Mouse (Mus musculus): ENCODE results near the gene Fam32a. TPM values are rescaled to one million over a fixed set of nuclear protein-coding genes. Genes with fewer than 3 reads are reported as not detected.
A peak's percentile ranks its signal among the peaks of the same experiment; 100 is the strongest.

Fam32a gene
- total RNA-seq, 2 experiments from 2014 or later: 50.5 to 53.2 TPM

GRCm38 (mm10) chr8:72222656-72223055 is 3.1 kb downstream of the Fam32a start:
- intact Hi-C loops (cut with DNase I): no loop called here
- DNase-seq (ENCODE audit: low spot score in 2 of 2): no peak

- intact Hi-C loops (cut with DNase I): loop anchor here (10.0 kb wide), 1 partner anchor 65 kb away; no protein-coding TSS in a partner anchor
These were observed 20.2 kb downstream of the Fam32a start, which contains the start of gene Ap1m1 for GRCm38 (mm10) chr8:72239499-72240402. Gene Ap1m1 (plus strand): TSS chr8:72240018.

GRCm38 (mm10) chr8:72240403-72240763 is 20.9 kb downstream of the Fam32a start:
- intact Hi-C loops (cut with DNase I): loop anchor here (10.0 kb wide), 1 partner anchor 66 kb away; no protein-coding TSS in a partner anchor

More at GRCm38 (mm10) chr8:72239499-72240402, 20.2 kb downstream of the Fam32a start, which contains the start of gene Ap1m1:
- DNase-seq (ENCODE audit: low spot score in 2 of 2): peak; percentile 97 to 98

GRCm38 (mm10) chr8:72240951-72241350 is 21.4 kb downstream of the Fam32a start:
- intact Hi-C loops (cut with DNase I): loop anchor here (10.0 kb wide), 1 partner anchor 66 kb away; no protein-coding TSS in a partner anchor
- DNase-seq (ENCODE audit: low spot score in 2 of 2): no peak

More at GRCm38 (mm10) chr8:72240403-72240763, 20.9 kb downstream of the Fam32a start:
- DNase-seq (ENCODE audit: low spot score in 2 of 2): no peak

- intact Hi-C loops (cut with DNase I): loop anchor here (10.0 kb wide), 1 partner anchor 67 kb away; no protein-coding TSS in a partner anchor
- DNase-seq (ENCODE audit: low spot score in 2 of 2): no peak
These were observed 22.7 kb downstream of the Fam32a start for GRCm38 (mm10) chr8:72242226-72242625.

- no peak for DNase-seq (ENCODE audit: low spot score in 2 of 2)
- intact Hi-C loops (cut with DNase I): loop anchor here (10.0 kb wide), 1 partner anchor 70 kb away; no protein-coding TSS in a partner anchor
These were observed 25.1 kb downstream of the Fam32a start for GRCm38 (mm10) chr8:72244610-72245009.

GRCm38 (mm10) chr8:72257171-72257901 is 37.8 kb downstream of the Fam32a start:
- intact Hi-C loops (cut with DNase I): no loop called here
- peak; percentile 57 to 62 for DNase-seq (ENCODE audit: low spot score in 2 of 2)

- DNase-seq (ENCODE audit: low spot score in 2 of 2): no peak
- intact Hi-C loops (cut with DNase I): no loop called here
These were observed 38.3 kb downstream of the Fam32a start for GRCm38 (mm10) chr8:72257902-72258238.

- intact Hi-C loops (cut with DNase I): loop anchor here (2.0 kb wide), 1 partner anchor 105 kb away; no protein-coding TSS in a partner anchor
- no peak for DNase-seq (ENCODE audit: low spot score in 2 of 2)
These were observed 40.3 kb downstream of the Fam32a start for GRCm38 (mm10) chr8:72259862-72260261.

- DNase-seq (ENCODE audit: low spot score in 2 of 2): no peak
- intact Hi-C loops (cut with DNase I): loop anchor here (2.0 kb wide), 1 partner anchor 104 kb away; no protein-coding TSS in a partner anchor
These were observed 41.1 kb downstream of the Fam32a start for GRCm38 (mm10) chr8:72260585-72260984.

- intact Hi-C loops (cut with DNase I): loop anchor here (2.0 kb wide), 1 partner anchor 104 kb away; no protein-coding TSS in a partner anchor
- peak; percentile 65 to 73 for DNase-seq (ENCODE audit: low spot score in 2 of 2)
These were observed 41.5 kb downstream of the Fam32a start for GRCm38 (mm10) chr8:72261019-72261418.

- intact Hi-C loops (cut with DNase I): loop anchor here (2.0 kb wide), 1 partner anchor 103 kb away; no protein-coding TSS in a partner anchor
- DNase-seq (ENCODE audit: low spot score in 2 of 2): no peak
These were observed 41.9 kb downstream of the Fam32a start for GRCm38 (mm10) chr8:72261431-72261830.

- intact Hi-C loops (cut with DNase I): loop anchor here (2.0 kb wide), 1 partner anchor 103 kb away; no protein-coding TSS in a partner anchor
- no peak for DNase-seq (ENCODE audit: low spot score in 2 of 2)
These were observed 42.3 kb downstream of the Fam32a start for GRCm38 (mm10) chr8:72261872-72262271.

- intact Hi-C loops (cut with DNase I): no loop called here
- DNase-seq (ENCODE audit: low spot score in 2 of 2): no peak
These were observed 43.2 kb downstream of the Fam32a start for GRCm38 (mm10) chr8:72262756-72263155.

GRCm38 (mm10) chr8:72263451-72263850 is 43.9 kb downstream of the Fam32a start:
- no peak for DNase-seq (ENCODE audit: low spot score in 2 of 2)
- intact Hi-C loops (cut with DNase I): no loop called here

GRCm38 (mm10) chr8:72265342-72265741 is 45.8 kb downstream of the Fam32a start:
- DNase-seq (ENCODE audit: low spot score in 2 of 2): no peak
- intact Hi-C loops (cut with DNase I): no loop called here

- no peak for DNase-seq (ENCODE audit: low spot score in 2 of 2)
- intact Hi-C loops (cut with DNase I): no loop called here
These were observed 47.1 kb downstream of the Fam32a start for GRCm38 (mm10) chr8:72266671-72267070.

- intact Hi-C loops (cut with DNase I): no loop called here
- DNase-seq (ENCODE audit: low spot score in 2 of 2): no peak
These were observed 47.6 kb downstream of the Fam32a start for GRCm38 (mm10) chr8:72267106-72267505.

- DNase-seq (ENCODE audit: low spot score in 2 of 2): peak; percentile 49 to 58
These were observed 48.8 kb downstream of the Fam32a start for GRCm38 (mm10) chr8:72268356-72268755.

GRCm38 (mm10) chr8:72270606-72271005 is 51.1 kb downstream of the Fam32a start:
- DNase-seq (ENCODE audit: low spot score in 2 of 2): no peak
- intact Hi-C loops (cut with DNase I): no loop called here

More at GRCm38 (mm10) chr8:72268356-72268755, 48.8 kb downstream of the Fam32a start:
- intact Hi-C loops (cut with DNase I): no loop called here

Data from left cerebral cortex, postnatal 14 days (tissue).